Mouse (Mus musculus): ENCODE measurements around the gene Eea1. TPM values are rescaled to one million over a fixed set of nuclear protein-coding genes. Genes with fewer than 3 reads are reported as not detected.
A peak's percentile ranks its signal among the peaks of the same experiment; 100 is the strongest.

Gene Eea1
- total and polyA plus RNA-seq, 3 experiments = 4.6 to 36.7 (median 34.8) TPM

GRCm38 (mm10) chr10:95894856-95895386 lies 45.5 kb upstream of the Eea1 start:
- Histone ChIP-seq H3K27me3 (ENCODE audit: insufficient read depth, low read length) (peaks cover 10% of the 10 kb centered on the region; the same call in 1 of the 2 replicates), H3K36me3 (replicated peaks) (no peaks in the 10 kb centered on the region), H3K9me3 (replicated peaks) (no peaks in the 10 kb centered on the region), H3K4me1 (ENCODE audit: insufficient read depth, low read depth, low read length) (0 out of 2 replicates have a peak, but pooled peaks cover 6% of the 10 kb centered on the region), H3K4me3 (ENCODE audit: low read depth, low read length) (no peak overlapping the region)
- TF ChIP-seq GATA2 (IDR thresholded peaks at IDR 0.05; ENCODE audit: borderline replicate concordance, low read depth, low read length) (no peak), POLR2AphosphoS5 (IDR thresholded peaks at IDR 0.05; ENCODE audit: insufficient replicate concordance, low read depth, low read length) (no peak), GATA1 (IDR thresholded peaks at IDR 0.05; ENCODE audit: borderline replicate concordance, low read length) (no peak), CTCF (IDR thresholded peaks at IDR 0.05; ENCODE audit: low read depth, low read length) (no peak), TAL1 (conservative IDR thresholded peaks at IDR 0.05; ENCODE audit: low read depth, low read length) (no peak)
- 0 out of 2 replicates have a peak, but pooled peaks have one; percentile 31 for ATAC-seq (ENCODE audit: extremely low read depth, insufficient number of reproducible peaks, low FRiP score, poor library complexity, severe bottlenecking)
- no peak for DNase-seq (ENCODE audit: low spot score)

GRCm38 (mm10) chr10:95898471-95899154 lies 41.8 kb upstream of the Eea1 start:
- Histone ChIP-seq H3K4me1 (ENCODE audit: insufficient read depth, low read depth, low read length) (0 out of 2 replicates have a peak, but pooled peaks cover 6% of the 10 kb centered on the region), H3K36me3 (replicated peaks) (no peaks in the 10 kb centered on the region), H3K27me3 (ENCODE audit: insufficient read depth, low read length) (peaks cover 6% of the 10 kb centered on the region; the same call in 1 of the 2 replicates), H3K9me3 (replicated peaks) (no peaks in the 10 kb centered on the region), H3K4me3 (ENCODE audit: low read depth, low read length) (no peak overlapping the region)
- ATAC-seq (ENCODE audit: extremely low read depth, insufficient number of reproducible peaks, low FRiP score, poor library complexity, severe bottlenecking) (peak; percentile 34), DNase-seq (ENCODE audit: low spot score) (peak; percentile 5)
- peak; percentile 39; the same call in 1 of the 2 replicates for TF ChIP-seq CTCF (IDR thresholded peaks at IDR 0.05; ENCODE audit: low read depth, low read length)
- TF ChIP-seq TAL1 (conservative IDR thresholded peaks at IDR 0.05; ENCODE audit: low read depth, low read length) = no peak

- Histone ChIP-seq H3K4me3 (ENCODE audit: low read depth, low read length) (no peak overlapping the region), H3K9me3 (replicated peaks) (no peaks in the 10 kb centered on the region), H3K27me3 (ENCODE audit: insufficient read depth, low read length) (peaks cover 4% of the 10 kb centered on the region; the same call in 1 of the 2 replicates), H3K4me1 (ENCODE audit: insufficient read depth, low read depth, low read length) (0 out of 2 replicates have a peak, but pooled peaks cover 2% of the 10 kb centered on the region), H3K36me3 (replicated peaks) (no peaks in the 10 kb centered on the region)
- no peak for TF ChIP-seq CTCF (IDR thresholded peaks at IDR 0.05; ENCODE audit: low read depth, low read length)
- TF ChIP-seq POLR2AphosphoS5 (IDR thresholded peaks at IDR 0.05; ENCODE audit: insufficient replicate concordance, low read depth, low read length) = no peak
- TF ChIP-seq GATA2 (IDR thresholded peaks at IDR 0.05; ENCODE audit: borderline replicate concordance, low read depth, low read length) = no peak
- TF ChIP-seq GATA1 (IDR thresholded peaks at IDR 0.05; ENCODE audit: borderline replicate concordance, low read length) = no peak
- no peak for TF ChIP-seq TAL1 (conservative IDR thresholded peaks at IDR 0.05; ENCODE audit: low read depth, low read length)
- ATAC-seq (ENCODE audit: extremely low read depth, insufficient number of reproducible peaks, low FRiP score, poor library complexity, severe bottlenecking) = no peak
- DNase-seq (ENCODE audit: low spot score) = no peak
Observed at GRCm38 (mm10) chr10:95904668-95905067, 35.8 kb upstream of the Eea1 start.

GRCm38 (mm10) chr10:95909246-95909909 lies 31.1 kb upstream of the Eea1 start:
- Histone ChIP-seq H3K4me1 (ENCODE audit: insufficient read depth, low read depth, low read length) (0 out of 2 replicates have a peak, but pooled peaks cover 2% of the 10 kb centered on the region), H3K4me3 (ENCODE audit: low read depth, low read length) (no peak overlapping the region), H3K36me3 (replicated peaks) (no peaks in the 10 kb centered on the region), H3K27me3 (ENCODE audit: insufficient read depth, low read length) (peaks cover 4% of the 10 kb centered on the region; the same call in 1 of the 2 replicates), H3K9me3 (replicated peaks) (no peaks in the 10 kb centered on the region)
- DNase-seq (ENCODE audit: low spot score) = no peak
- TF ChIP-seq CTCF (IDR thresholded peaks at IDR 0.05; ENCODE audit: low read depth, low read length) = no peak
- no peak for TF ChIP-seq TAL1 (conservative IDR thresholded peaks at IDR 0.05; ENCODE audit: low read depth, low read length)
- TF ChIP-seq GATA1 (IDR thresholded peaks at IDR 0.05; ENCODE audit: borderline replicate concordance, low read length) = no peak
- TF ChIP-seq POLR2AphosphoS5 (IDR thresholded peaks at IDR 0.05; ENCODE audit: insufficient replicate concordance, low read depth, low read length) = no peak
- no peak for TF ChIP-seq GATA2 (IDR thresholded peaks at IDR 0.05; ENCODE audit: borderline replicate concordance, low read depth, low read length)
- ATAC-seq (ENCODE audit: extremely low read depth, insufficient number of reproducible peaks, low FRiP score, poor library complexity, severe bottlenecking) = no peak

GRCm38 (mm10) chr10:95911016-95911415 lies 29.4 kb upstream of the Eea1 start:
- no peaks in the 10 kb centered on the region for H3K27me3 ChIP-seq (ENCODE audit: insufficient read depth, low read length)
- H3K4me1 ChIP-seq (ENCODE audit: insufficient read depth, low read depth, low read length) = 0 out of 2 replicates have a peak, but pooled peaks cover 2% of the 10 kb centered on the region
- no peaks in the 10 kb centered on the region for H3K9me3 ChIP-seq (replicated peaks)
- H3K4me3 ChIP-seq (ENCODE audit: low read depth, low read length) = no peak overlapping the region
- TF ChIP-seq TAL1 (conservative IDR thresholded peaks at IDR 0.05; ENCODE audit: low read depth, low read length) = no peak
- no peak for TF ChIP-seq GATA2 (IDR thresholded peaks at IDR 0.05; ENCODE audit: borderline replicate concordance, low read depth, low read length)
- no peak for TF ChIP-seq GATA1 (IDR thresholded peaks at IDR 0.05; ENCODE audit: borderline replicate concordance, low read length)
- TF ChIP-seq CTCF (IDR thresholded peaks at IDR 0.05; ENCODE audit: low read depth, low read length) = no peak
- no peak for TF ChIP-seq POLR2AphosphoS5 (IDR thresholded peaks at IDR 0.05; ENCODE audit: insufficient replicate concordance, low read depth, low read length)
- DNase-seq (ENCODE audit: low spot score) (no peak), ATAC-seq (ENCODE audit: extremely low read depth, insufficient number of reproducible peaks, low FRiP score, poor library complexity, severe bottlenecking) (no peak)
- H3K36me3 ChIP-seq (replicated peaks) = no peaks in the 10 kb centered on the region
